Mouse (Mus musculus): ENCODE data around the gene 8030474K03Rik. TPM values are rescaled to one million over a fixed set of nuclear protein-coding genes. Genes with fewer than 3 reads are reported as not detected.

Gene 8030474K03Rik
- polyA plus RNA-seq (2015; fragmentation: Nextera tagmentation; extraction: Ambion mirVana): 0.22 TPM in 1 of 2 replicates, not detected in the other

- Histone ChIP-seq H3K27ac (ENCODE audit: low read length) (no peak within 1 kb of the TSS), H3K27me3 (replicated peaks; ENCODE audit: control insufficient read depth, insufficient read depth, low read length) (no peaks in the 10 kb centered on the region), H3K36me3 (ENCODE audit: control insufficient read depth, insufficient read depth) (no peaks in the 10 kb centered on the region), H3K4me1 (replicated peaks; ENCODE audit: control insufficient read depth, insufficient read depth, low read length) (no peaks in the 10 kb centered on the region), H3K9me3 (ENCODE audit: control insufficient read depth, low read length) (no peaks in the 10 kb centered on the region), H3K9ac (replicated peaks; ENCODE audit: low read depth, low read length) (no peak within 1 kb of the TSS), H3K4me3 (replicated peaks; ENCODE audit: low read length) (no peak within 1 kb of the TSS), H3K4me2 (ENCODE audit: low read length) (no peak within 1 kb of the TSS)
- 95% methylated on average over 35 of the region's 35 CpGs for WGBS
- ATAC-seq: no peak
Observed at GRCm38 (mm10) chrX:101794342-101794741, at the start of gene 8030474K03Rik, which contains the start of gene Gm4779. 8030474K03Rik (plus strand) TSS chrX:101794656. Gm4779 (minus strand) TSS chrX:101794423.

GRCm38 (mm10) chrX:101750144-101750543 is 44.3 kb upstream of the 8030474K03Rik start:
- Histone ChIP-seq H3K36me3 (ENCODE audit: control insufficient read depth, insufficient read depth) (no peaks in the 10 kb centered on the region), H3K9me3 (ENCODE audit: control insufficient read depth, low read length) (no peaks in the 10 kb centered on the region), H3K27me3 (replicated peaks; ENCODE audit: control insufficient read depth, insufficient read depth, low read length) (no peaks in the 10 kb centered on the region), H3K4me1 (replicated peaks; ENCODE audit: control insufficient read depth, insufficient read depth, low read length) (0 out of 2 replicates have a peak, but pooled peaks cover 5% of the 10 kb centered on the region), H3K9ac (replicated peaks; ENCODE audit: low read depth, low read length) (no peak overlapping the region), H3K27ac (ENCODE audit: low read length) (no peak overlapping the region), H3K4me2 (ENCODE audit: low read length) (no peak overlapping the region), H3K4me3 (replicated peaks; ENCODE audit: low read length) (no peak overlapping the region)
- WGBS: 31% methylated on average over 4 of the region's 4 CpGs
- no peak for ATAC-seq

GRCm38 (mm10) chrX:101754478-101754877 is 40.0 kb upstream of the 8030474K03Rik start:
- no peak for ATAC-seq
- Histone ChIP-seq H3K4me2 (ENCODE audit: low read length) (no peak overlapping the region), H3K4me1 (replicated peaks; ENCODE audit: control insufficient read depth, insufficient read depth, low read length) (0 out of 2 replicates have a peak, but pooled peaks cover 5% of the 10 kb centered on the region)

GRCm38 (mm10) chrX:101764621-101765020 is 29.8 kb upstream of the 8030474K03Rik start:
- Histone ChIP-seq H3K36me3 (ENCODE audit: control insufficient read depth, insufficient read depth) (no peaks in the 10 kb centered on the region), H3K4me1 (replicated peaks; ENCODE audit: control insufficient read depth, insufficient read depth, low read length) (no peaks in the 10 kb centered on the region), H3K27ac (ENCODE audit: low read length) (no peak overlapping the region), H3K4me3 (replicated peaks; ENCODE audit: low read length) (no peak overlapping the region), H3K9me3 (ENCODE audit: control insufficient read depth, low read length) (no peaks in the 10 kb centered on the region), H3K27me3 (replicated peaks; ENCODE audit: control insufficient read depth, insufficient read depth, low read length) (no peaks in the 10 kb centered on the region), H3K9ac (replicated peaks; ENCODE audit: low read depth, low read length) (no peak overlapping the region), H3K4me2 (ENCODE audit: low read length) (no peak overlapping the region)
- 77% methylated on average over 5 of the region's 5 CpGs for WGBS
- ATAC-seq: no peak

More at GRCm38 (mm10) chrX:101754478-101754877, 40.0 kb upstream of the 8030474K03Rik start:
- H3K9ac ChIP-seq (replicated peaks; ENCODE audit: low read depth, low read length): no peak overlapping the region
- H3K27me3 ChIP-seq (replicated peaks; ENCODE audit: control insufficient read depth, insufficient read depth, low read length): no peaks in the 10 kb centered on the region
- WGBS: 58% methylated on average over 5 of the region's 5 CpGs
- no peak overlapping the region for H3K4me3 ChIP-seq (replicated peaks; ENCODE audit: low read length)
- H3K9me3 ChIP-seq (ENCODE audit: control insufficient read depth, low read length): no peaks in the 10 kb centered on the region
- no peak overlapping the region for H3K27ac ChIP-seq (ENCODE audit: low read length)
- H3K36me3 ChIP-seq (ENCODE audit: control insufficient read depth, insufficient read depth): no peaks in the 10 kb centered on the region

GRCm38 (mm10) chrX:101765111-101765510 is 29.3 kb upstream of the 8030474K03Rik start:
- Histone ChIP-seq H3K4me3 (replicated peaks; ENCODE audit: low read length) (no peak overlapping the region), H3K27ac (ENCODE audit: low read length) (no peak overlapping the region), H3K4me1 (replicated peaks; ENCODE audit: control insufficient read depth, insufficient read depth, low read length) (no peaks in the 10 kb centered on the region), H3K36me3 (ENCODE audit: control insufficient read depth, insufficient read depth) (no peaks in the 10 kb centered on the region), H3K27me3 (replicated peaks; ENCODE audit: control insufficient read depth, insufficient read depth, low read length) (no peaks in the 10 kb centered on the region), H3K4me2 (ENCODE audit: low read length) (no peak overlapping the region), H3K9ac (replicated peaks; ENCODE audit: low read depth, low read length) (no peak overlapping the region), H3K9me3 (ENCODE audit: control insufficient read depth, low read length) (no peaks in the 10 kb centered on the region)
- no peak for ATAC-seq
- 82% methylated on average over 4 of the region's 4 CpGs for WGBS

GRCm38 (mm10) chrX:101767280-101767679 is 27.2 kb upstream of the 8030474K03Rik start:
- 73% methylated on average over 7 of the region's 7 CpGs for WGBS
- H3K4me3 ChIP-seq (replicated peaks; ENCODE audit: low read length): no peak overlapping the region
- H3K4me2 ChIP-seq (ENCODE audit: low read length): no peak overlapping the region
- ATAC-seq: no peak
- H3K9me3 ChIP-seq (ENCODE audit: control insufficient read depth, low read length): no peaks in the 10 kb centered on the region
- H3K27me3 ChIP-seq (replicated peaks; ENCODE audit: control insufficient read depth, insufficient read depth, low read length): no peaks in the 10 kb centered on the region
- H3K9ac ChIP-seq (replicated peaks; ENCODE audit: low read depth, low read length): no peak overlapping the region
- no peak overlapping the region for H3K27ac ChIP-seq (ENCODE audit: low read length)
- H3K4me1 ChIP-seq (replicated peaks; ENCODE audit: control insufficient read depth, insufficient read depth, low read length): no peaks in the 10 kb centered on the region
- no peaks in the 10 kb centered on the region for H3K36me3 ChIP-seq (ENCODE audit: control insufficient read depth, insufficient read depth)

DNA sequence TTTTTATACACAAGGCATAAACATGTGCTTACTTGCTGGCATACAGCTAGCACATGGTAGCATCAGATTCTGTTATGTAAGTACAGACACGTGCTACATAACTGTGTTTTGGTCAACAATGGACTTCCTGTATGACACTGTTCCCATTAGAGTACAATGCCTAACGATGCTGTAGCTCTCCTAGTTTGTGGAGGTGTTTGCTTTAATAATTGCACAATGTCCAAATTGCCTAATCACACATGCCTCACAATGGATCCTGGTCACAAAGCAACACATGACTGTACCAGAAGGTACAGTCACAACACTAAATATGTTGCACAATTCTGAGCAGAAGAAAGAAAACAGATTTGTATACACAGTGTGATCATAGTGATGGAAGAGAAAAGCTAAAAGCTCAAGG is 25.0 kb upstream of the 8030474K03Rik start:
- H3K27ac ChIP-seq (ENCODE audit: low read length): no peak overlapping the region
- no peak overlapping the region for H3K4me3 ChIP-seq (replicated peaks; ENCODE audit: low read length)
- H3K4me1 ChIP-seq (replicated peaks; ENCODE audit: control insufficient read depth, insufficient read depth, low read length): no peaks in the 10 kb centered on the region
- no peak for ATAC-seq
- H3K4me2 ChIP-seq (ENCODE audit: low read length): no peak overlapping the region
- H3K27me3 ChIP-seq (replicated peaks; ENCODE audit: control insufficient read depth, insufficient read depth, low read length): no peaks in the 10 kb centered on the region; the same call in 1 of the 2 replicates
- H3K9ac ChIP-seq (replicated peaks; ENCODE audit: low read depth, low read length): no peak overlapping the region
- WGBS: 40% methylated on average over 2 of the region's 2 CpGs
- no peaks in the 10 kb centered on the region for H3K9me3 ChIP-seq (ENCODE audit: control insufficient read depth, low read length)
- no peaks in the 10 kb centered on the region for H3K36me3 ChIP-seq (ENCODE audit: control insufficient read depth, insufficient read depth)

GRCm38 (mm10) chrX:101770307-101770706 is 24.1 kb upstream of the 8030474K03Rik start:
- Histone ChIP-seq H3K36me3 (ENCODE audit: control insufficient read depth, insufficient read depth) (no peaks in the 10 kb centered on the region), H3K27ac (ENCODE audit: low read length) (no peak overlapping the region), H3K4me3 (replicated peaks; ENCODE audit: low read length) (no peak overlapping the region), H3K4me1 (replicated peaks; ENCODE audit: control insufficient read depth, insufficient read depth, low read length) (no peaks in the 10 kb centered on the region), H3K9me3 (ENCODE audit: control insufficient read depth, low read length) (no peaks in the 10 kb centered on the region), H3K27me3 (replicated peaks; ENCODE audit: control insufficient read depth, insufficient read depth, low read length) (no peaks in the 10 kb centered on the region; the same call in 1 of the 2 replicates), H3K4me2 (ENCODE audit: low read length) (no peak overlapping the region), H3K9ac (replicated peaks; ENCODE audit: low read depth, low read length) (no peak overlapping the region)
- ATAC-seq: no peak
- WGBS: 64% methylated on average over 3 of the region's 3 CpGs

- H3K4me2 ChIP-seq (ENCODE audit: low read length): no peak overlapping the region
- no peak overlapping the region for H3K27ac ChIP-seq (ENCODE audit: low read length)
- no peak overlapping the region for H3K4me3 ChIP-seq (replicated peaks; ENCODE audit: low read length)
- ATAC-seq: no peak
- no peaks in the 10 kb centered on the region for H3K9me3 ChIP-seq (ENCODE audit: control insufficient read depth, low read length)
- H3K9ac ChIP-seq (replicated peaks; ENCODE audit: low read depth, low read length): no peak overlapping the region
- no peaks in the 10 kb centered on the region for H3K36me3 ChIP-seq (ENCODE audit: control insufficient read depth, insufficient read depth)
- 29% methylated on average over 5 of the region's 5 CpGs for WGBS
- H3K27me3 ChIP-seq (replicated peaks; ENCODE audit: control insufficient read depth, insufficient read depth, low read length): no peaks in the 10 kb centered on the region; the same call in 1 of the 2 replicates
- no peaks in the 10 kb centered on the region for H3K4me1 ChIP-seq (replicated peaks; ENCODE audit: control insufficient read depth, insufficient read depth, low read length)
Observed at GRCm38 (mm10) chrX:101772035-101772434, 22.4 kb upstream of the 8030474K03Rik start.

DNA sequence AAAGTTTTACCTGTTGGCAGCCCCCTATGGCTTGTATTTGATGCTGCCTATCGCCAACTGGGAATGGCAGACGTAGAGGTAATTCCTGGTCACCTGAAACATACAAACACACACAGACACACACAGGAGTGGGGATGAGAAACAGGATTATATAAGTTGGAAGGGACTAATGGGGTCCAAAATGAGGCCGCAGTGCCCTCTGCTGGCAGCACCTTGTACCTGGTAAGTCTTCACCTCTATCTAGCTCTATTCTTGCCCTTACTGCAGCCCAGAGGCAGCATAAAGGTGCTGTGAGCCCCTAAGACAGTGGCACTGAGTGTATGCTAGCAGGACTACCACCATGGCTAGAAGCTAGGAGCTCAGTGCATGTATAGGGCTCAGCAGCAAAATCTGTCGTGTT is 2.9 kb upstream of the 8030474K03Rik start:
- H3K9me3 ChIP-seq (ENCODE audit: control insufficient read depth, low read length): no peaks in the 10 kb centered on the region
- H3K27ac ChIP-seq (ENCODE audit: low read length): no peak overlapping the region
- H3K9ac ChIP-seq (replicated peaks; ENCODE audit: low read depth, low read length): no peak overlapping the region
- 0 out of 2 replicates have a peak, but pooled peaks have one; percentile 55 for ATAC-seq
- H3K27me3 ChIP-seq (replicated peaks; ENCODE audit: control insufficient read depth, insufficient read depth, low read length): no peaks in the 10 kb centered on the region
- H3K4me1 ChIP-seq (replicated peaks; ENCODE audit: control insufficient read depth, insufficient read depth, low read length): no peaks in the 10 kb centered on the region
- H3K4me3 ChIP-seq (replicated peaks; ENCODE audit: low read length): no peak overlapping the region
- H3K36me3 ChIP-seq (ENCODE audit: control insufficient read depth, insufficient read depth): no peaks in the 10 kb centered on the region
- 45% methylated on average over 4 of the region's 4 CpGs for WGBS
- no peak overlapping the region for H3K4me2 ChIP-seq (ENCODE audit: low read length)
